Mouse (Mus musculus) kidney, adult 2 months (tissue): ENCODE results near the gene Cfap20.

Experiments
- CTCF ChIP-seq: fragments of 200-500 bp; conservative IDR thresholded peaks from 2 replicates; pipeline ENCODE4 v1.5.1; 2011; ENCODE audit warnings: low read depth, mild to moderate bottlenecking, control low read depth, low read length, moderate library complexity, mixed read lengths; ENCODE audit not compliant: insufficient read depth, insufficient read length
- POLR2A ChIP-seq: fragments of 200-500 bp; IDR thresholded peaks from one replicate; pipeline ENCODE4 v1.6.1; 2011; ENCODE audit warnings: low read depth, low read length, control low read depth

GRCm38 (mm10) chr8:95376309-95376999 lies 58.2 kb downstream of the Cfap20 start:
- no peak for TF ChIP-seq POLR2A
- no peak for TF ChIP-seq CTCF
